Mouse (Mus musculus) liver, adult 2 months (tissue): ENCODE data around the gene Sp7.

Experiments
- CTCF ChIP-seq: fragments of 200-500 bp; IDR thresholded peaks from 2 replicates; pipeline ENCODE4 v1.5.1; 2011; ENCODE audit warnings: low read depth, low read length, control low read depth
- POLR2A ChIP-seq: fragments of 200-500 bp; IDR thresholded peaks from 2 replicates; pipeline ENCODE4 v1.6.1; 2011; ENCODE audit warnings: low read length, control low read depth; ENCODE audit not compliant: insufficient read depth; ENCODE audit errors: extremely low read depth

- TF ChIP-seq CTCF (no peak), POLR2A (no peak)
Observed at GRCm38 (mm10) chr15:102344490-102344889, 22.5 kb downstream of the Sp7 start.
